Mouse (Mus musculus): Measurements from ENCODE around the gene Btnl10. TPM values are rescaled to one million over a fixed set of nuclear protein-coding genes. Genes with fewer than 3 reads are reported as not detected.

Gene Btnl10
- 0.09 TPM in 1 of 2 replicates, not detected in the other for polyA plus RNA-seq (2014; fragmentation: Nextera tagmentation; extraction: Ambion mirVana)

GRCm38 (mm10) chr11:58917745-58918366 is at the start of gene Btnl10:
TSS of gene Btnl10 (plus strand) at chr11:58917908.
- Histone ChIP-seq H3K9ac (ENCODE audit: low read depth, low read length) (no peak within 1 kb of the TSS), H3K27me3 (ENCODE audit: control insufficient read depth, insufficient read depth, low read length) (no peaks in the 10 kb centered on the region), H3K9me3 (ENCODE audit: control insufficient read depth, low read length) (no peaks in the 10 kb centered on the region), H3K4me1 (ENCODE audit: control insufficient read depth, insufficient read depth, low read length) (peaks cover 6% of the 10 kb centered on the region; the same call in 1 of the 2 replicates), H3K4me2 (replicated peaks; ENCODE audit: low read depth, low read length) (no peak within 1 kb of the TSS), H3K4me3 (ENCODE audit: low read length) (no peak within 1 kb of the TSS), H3K36me3 (ENCODE audit: control insufficient read depth, insufficient read depth, low read length) (no peaks in the 10 kb centered on the region), H3K27ac (ENCODE audit: low read depth, low read length) (no peak within 1 kb of the TSS)
- 82% methylated on average over 12 of the region's 12 CpGs for WGBS
- no peak for ATAC-seq (ENCODE audit: low FRiP score, low TSS enrichment)

- peak overlapping the region; percentile 83 for H3K4me3 ChIP-seq (ENCODE audit: low read length)
- WGBS = 75% methylated on average over 6 of the region's 6 CpGs
- no peaks in the 10 kb centered on the region for H3K9me3 ChIP-seq (ENCODE audit: control insufficient read depth, low read length)
- peak overlapping the region; percentile 49 for H3K4me2 ChIP-seq (replicated peaks; ENCODE audit: low read depth, low read length)
- no peak for ATAC-seq (ENCODE audit: low FRiP score, low TSS enrichment)
- H3K4me1 ChIP-seq (ENCODE audit: control insufficient read depth, insufficient read depth, low read length) = peaks cover 12% of the 10 kb centered on the region; the same call in 1 of the 2 replicates
- H3K36me3 ChIP-seq (ENCODE audit: control insufficient read depth, insufficient read depth, low read length) = peaks cover 12% of the 10 kb centered on the region
- peak overlapping the region; percentile 85; the same call in 1 of the 2 replicates for H3K9ac ChIP-seq (ENCODE audit: low read depth, low read length)
- peak overlapping the region; percentile 78; the same call in 1 of the 2 replicates for H3K27ac ChIP-seq (ENCODE audit: low read depth, low read length)
- H3K27me3 ChIP-seq (ENCODE audit: control insufficient read depth, insufficient read depth, low read length) = no peaks in the 10 kb centered on the region
Measured at GRCm38 (mm10) chr11:58867954-58868330, 49.8 kb upstream of the Btnl10 start.

- no peaks in the 10 kb centered on the region for H3K9me3 ChIP-seq (ENCODE audit: control insufficient read depth, low read length)
- H3K4me3 ChIP-seq (ENCODE audit: low read length) = no peak overlapping the region
- H3K27me3 ChIP-seq (ENCODE audit: control insufficient read depth, insufficient read depth, low read length) = no peaks in the 10 kb centered on the region
- no peak overlapping the region for H3K27ac ChIP-seq (ENCODE audit: low read depth, low read length)
- no peak for ATAC-seq (ENCODE audit: low FRiP score, low TSS enrichment)
- peaks cover 14% of the 10 kb centered on the region for H3K36me3 ChIP-seq (ENCODE audit: control insufficient read depth, insufficient read depth, low read length)
- WGBS = 86% methylated on average over 4 of the region's 4 CpGs
- H3K4me1 ChIP-seq (ENCODE audit: control insufficient read depth, insufficient read depth, low read length) = peaks cover 12% of the 10 kb centered on the region; the same call in 1 of the 2 replicates
- H3K9ac ChIP-seq (ENCODE audit: low read depth, low read length) = no peak overlapping the region
- H3K4me2 ChIP-seq (replicated peaks; ENCODE audit: low read depth, low read length) = no peak overlapping the region
Measured at GRCm38 (mm10) chr11:58870961-58871360, 46.7 kb upstream of the Btnl10 start.

- Histone ChIP-seq H3K27me3 (ENCODE audit: control insufficient read depth, insufficient read depth, low read length) (no peaks in the 10 kb centered on the region), H3K9ac (ENCODE audit: low read depth, low read length) (no peak overlapping the region), H3K4me1 (ENCODE audit: control insufficient read depth, insufficient read depth, low read length) (no peaks in the 10 kb centered on the region), H3K9me3 (ENCODE audit: control insufficient read depth, low read length) (no peaks in the 10 kb centered on the region), H3K4me2 (replicated peaks; ENCODE audit: low read depth, low read length) (no peak overlapping the region), H3K36me3 (ENCODE audit: control insufficient read depth, insufficient read depth, low read length) (peaks cover 35% of the 10 kb centered on the region), H3K27ac (ENCODE audit: low read depth, low read length) (no peak overlapping the region), H3K4me3 (ENCODE audit: low read length) (no peak overlapping the region)
- ATAC-seq (ENCODE audit: low FRiP score, low TSS enrichment) = no peak
- 90% methylated on average over 8 of the region's 8 CpGs for WGBS
Measured at GRCm38 (mm10) chr11:58883756-58884155, 34.0 kb upstream of the Btnl10 start.

GRCm38 (mm10) chr11:58890511-58890910 is 27.2 kb upstream of the Btnl10 start:
- ATAC-seq (ENCODE audit: low FRiP score, low TSS enrichment) = no peak
- Histone ChIP-seq H3K9me3 (ENCODE audit: control insufficient read depth, low read length) (no peaks in the 10 kb centered on the region), H3K4me2 (replicated peaks; ENCODE audit: low read depth, low read length) (no peak overlapping the region), H3K4me3 (ENCODE audit: low read length) (no peak overlapping the region), H3K27ac (ENCODE audit: low read depth, low read length) (no peak overlapping the region), H3K9ac (ENCODE audit: low read depth, low read length) (no peak overlapping the region), H3K4me1 (ENCODE audit: control insufficient read depth, insufficient read depth, low read length) (no peaks in the 10 kb centered on the region), H3K27me3 (ENCODE audit: control insufficient read depth, insufficient read depth, low read length) (no peaks in the 10 kb centered on the region), H3K36me3 (ENCODE audit: control insufficient read depth, insufficient read depth, low read length) (peaks cover 46% of the 10 kb centered on the region)
- WGBS = 93% methylated on average over 10 of the region's 10 CpGs

GRCm38 (mm10) chr11:58894456-58894855 is 23.3 kb upstream of the Btnl10 start:
- Histone ChIP-seq H3K4me2 (replicated peaks; ENCODE audit: low read depth, low read length) (no peak overlapping the region), H3K27me3 (ENCODE audit: control insufficient read depth, insufficient read depth, low read length) (no peaks in the 10 kb centered on the region), H3K9me3 (ENCODE audit: control insufficient read depth, low read length) (no peaks in the 10 kb centered on the region), H3K27ac (ENCODE audit: low read depth, low read length) (no peak overlapping the region), H3K9ac (ENCODE audit: low read depth, low read length) (no peak overlapping the region), H3K36me3 (ENCODE audit: control insufficient read depth, insufficient read depth, low read length) (peaks cover 70% of the 10 kb centered on the region), H3K4me3 (ENCODE audit: low read length) (no peak overlapping the region), H3K4me1 (ENCODE audit: control insufficient read depth, insufficient read depth, low read length) (no peaks in the 10 kb centered on the region)
- no peak for ATAC-seq (ENCODE audit: low FRiP score, low TSS enrichment)
- 67% methylated on average over 6 of the region's 6 CpGs for WGBS

GRCm38 (mm10) chr11:58897485-58897884 is 20.2 kb upstream of the Btnl10 start:
- Histone ChIP-seq H3K4me3 (ENCODE audit: low read length) (no peak overlapping the region), H3K9me3 (ENCODE audit: control insufficient read depth, low read length) (no peaks in the 10 kb centered on the region), H3K4me2 (replicated peaks; ENCODE audit: low read depth, low read length) (no peak overlapping the region), H3K9ac (ENCODE audit: low read depth, low read length) (no peak overlapping the region), H3K36me3 (ENCODE audit: control insufficient read depth, insufficient read depth, low read length) (peaks cover 65% of the 10 kb centered on the region), H3K27ac (ENCODE audit: low read depth, low read length) (no peak overlapping the region), H3K27me3 (ENCODE audit: control insufficient read depth, insufficient read depth, low read length) (no peaks in the 10 kb centered on the region), H3K4me1 (ENCODE audit: control insufficient read depth, insufficient read depth, low read length) (no peaks in the 10 kb centered on the region)
- no peak for ATAC-seq (ENCODE audit: low FRiP score, low TSS enrichment)
- 91% methylated on average over 6 of the region's 6 CpGs for WGBS

- Histone ChIP-seq H3K27ac (ENCODE audit: low read depth, low read length) (no peak overlapping the region), H3K4me1 (ENCODE audit: control insufficient read depth, insufficient read depth, low read length) (no peaks in the 10 kb centered on the region; the same call in 1 of the 2 replicates), H3K4me2 (replicated peaks; ENCODE audit: low read depth, low read length) (no peak overlapping the region), H3K9me3 (ENCODE audit: control insufficient read depth, low read length) (no peaks in the 10 kb centered on the region), H3K9ac (ENCODE audit: low read depth, low read length) (no peak overlapping the region), H3K27me3 (ENCODE audit: control insufficient read depth, insufficient read depth, low read length) (no peaks in the 10 kb centered on the region), H3K36me3 (ENCODE audit: control insufficient read depth, insufficient read depth, low read length) (peaks cover 41% of the 10 kb centered on the region), H3K4me3 (ENCODE audit: low read length) (no peak overlapping the region)
- ATAC-seq (ENCODE audit: low FRiP score, low TSS enrichment) = no peak
Measured at GRCm38 (mm10) chr11:58901080-58901479, 16.6 kb upstream of the Btnl10 start.

- Histone ChIP-seq H3K27me3 (ENCODE audit: control insufficient read depth, insufficient read depth, low read length) (no peaks in the 10 kb centered on the region), H3K4me2 (replicated peaks; ENCODE audit: low read depth, low read length) (peak within 1 kb of the TSS; percentile 90), H3K27ac (ENCODE audit: low read depth, low read length) (peak within 1 kb of the TSS; percentile 86), H3K4me1 (ENCODE audit: control insufficient read depth, insufficient read depth, low read length) (no peaks in the 10 kb centered on the region; the same call in 1 of the 2 replicates), H3K4me3 (ENCODE audit: low read length) (peak within 1 kb of the TSS; percentile 79), H3K9me3 (ENCODE audit: control insufficient read depth, low read length) (no peaks in the 10 kb centered on the region), H3K9ac (ENCODE audit: low read depth, low read length) (peak within 1 kb of the TSS; percentile 83), H3K36me3 (ENCODE audit: control insufficient read depth, insufficient read depth, low read length) (peaks cover 29% of the 10 kb centered on the region; the same call in 1 of the 2 replicates)
- WGBS = under 1% methylated on average over 40 of the region's 40 CpGs
- ATAC-seq (ENCODE audit: low FRiP score, low TSS enrichment) = peak; percentile 96
Measured at GRCm38 (mm10) chr11:58903511-58904409, 13.9 kb upstream of the Btnl10 start, which contains the start of gene Zfp39. TSS of gene Zfp39 (minus strand) at chr11:58904225.
